Mouse (Mus musculus): ENCODE results near the gene Stab2.

The Stab2 gene

DNA sequence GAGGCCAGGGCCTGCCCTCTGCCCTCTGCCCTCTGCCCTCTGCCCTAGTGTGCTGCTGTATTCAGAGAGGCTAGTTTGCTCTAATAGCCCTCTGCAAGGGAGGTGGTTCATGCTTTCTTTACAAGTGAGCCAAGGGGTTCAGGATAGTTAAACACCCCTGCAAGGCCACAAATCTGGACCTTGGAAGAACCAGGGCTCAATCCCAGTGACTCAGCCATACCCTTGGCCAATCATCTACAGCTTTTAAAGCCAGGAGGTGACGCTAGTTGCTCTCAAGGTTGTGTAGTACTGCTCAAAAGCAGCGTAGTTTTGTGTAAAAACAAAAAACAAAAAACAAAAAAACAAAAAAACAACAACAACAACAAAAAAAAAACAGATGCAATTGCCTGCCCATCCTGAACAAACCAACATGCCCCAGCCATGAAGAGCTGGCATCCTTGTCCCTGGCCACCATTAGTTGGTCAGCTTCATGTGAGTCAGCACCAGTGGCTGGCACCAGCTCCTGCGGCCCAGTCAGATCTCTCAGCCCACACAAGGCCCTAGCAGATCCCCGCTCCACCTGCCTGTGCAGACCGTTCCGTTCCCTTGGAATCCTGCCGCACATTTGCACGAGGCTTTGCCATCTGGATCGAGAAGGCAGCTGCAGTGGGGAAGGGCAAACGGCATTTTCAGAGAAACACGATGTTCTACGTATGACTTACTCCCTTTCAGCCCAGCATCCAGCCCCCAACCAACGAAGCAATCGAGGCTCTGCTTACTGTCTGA is 117.5 kb downstream of the Stab2 start:
- DNase-seq (ENCODE audit: low read depth, low spot score) = no peak

DNA sequence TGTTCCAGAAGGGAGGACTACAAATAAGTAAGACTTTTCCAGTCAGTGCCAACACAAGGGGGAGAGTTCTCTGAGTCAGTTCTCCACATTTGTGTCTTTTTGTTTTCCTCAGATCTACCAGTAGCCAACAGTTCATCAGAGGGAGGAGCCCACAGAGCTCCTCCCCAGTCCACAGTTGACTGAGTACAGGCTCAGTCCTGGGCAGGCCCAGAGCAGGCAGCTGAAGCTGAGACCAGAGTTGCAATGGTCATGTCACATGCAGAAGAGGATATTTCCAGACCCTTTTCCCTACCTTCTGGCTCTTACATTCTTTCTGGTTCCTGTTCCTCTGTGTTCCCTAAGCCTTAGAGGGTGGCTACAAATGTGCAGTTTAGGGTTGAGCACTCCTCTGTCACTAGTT is 118.4 kb downstream of the Stab2 start:
- peak; percentile 20 for DNase-seq (ENCODE audit: low read depth, low spot score)

DNA sequence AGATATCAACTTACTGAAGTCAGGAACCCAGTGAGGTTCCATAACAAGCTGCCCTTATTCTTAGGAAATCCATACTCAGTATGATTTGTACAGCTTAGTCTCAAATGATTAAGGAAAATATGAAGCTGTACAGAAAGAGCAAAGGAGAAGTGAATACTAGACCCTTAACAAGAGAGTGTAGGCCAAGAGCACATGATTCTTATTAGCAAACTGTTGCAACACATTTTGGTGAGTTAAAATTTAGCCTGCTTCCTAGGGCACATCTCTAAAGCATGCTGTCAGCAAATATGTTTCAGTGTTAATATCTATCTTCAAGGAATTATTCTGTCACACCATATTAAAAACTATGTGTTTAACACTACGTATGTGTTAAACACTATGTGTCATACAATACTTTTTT is 121.4 kb downstream of the Stab2 start:
- peak; percentile 7 for DNase-seq (ENCODE audit: low read depth, low spot score)

DNA sequence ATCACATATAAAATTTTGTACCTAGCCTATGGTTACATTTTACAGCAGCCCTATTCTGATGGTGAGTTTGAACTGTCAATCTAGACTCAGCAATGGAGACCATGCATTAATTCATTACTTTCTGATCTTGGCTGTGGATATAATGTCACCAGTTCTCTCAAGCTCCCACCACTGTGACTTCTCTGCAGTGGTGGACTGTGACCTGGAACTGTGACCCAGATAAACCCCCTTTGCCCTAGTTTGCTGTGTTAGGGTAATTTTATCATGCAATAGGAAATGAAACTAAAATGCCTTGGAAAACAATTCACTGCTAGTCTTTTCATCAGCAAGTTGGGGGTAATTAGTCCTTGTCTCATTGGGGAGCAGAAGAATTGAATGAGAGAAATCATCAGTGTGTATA is 126.4 kb downstream of the Stab2 start:
- DNase-seq (ENCODE audit: low read depth, low spot score) = no peak

DNA sequence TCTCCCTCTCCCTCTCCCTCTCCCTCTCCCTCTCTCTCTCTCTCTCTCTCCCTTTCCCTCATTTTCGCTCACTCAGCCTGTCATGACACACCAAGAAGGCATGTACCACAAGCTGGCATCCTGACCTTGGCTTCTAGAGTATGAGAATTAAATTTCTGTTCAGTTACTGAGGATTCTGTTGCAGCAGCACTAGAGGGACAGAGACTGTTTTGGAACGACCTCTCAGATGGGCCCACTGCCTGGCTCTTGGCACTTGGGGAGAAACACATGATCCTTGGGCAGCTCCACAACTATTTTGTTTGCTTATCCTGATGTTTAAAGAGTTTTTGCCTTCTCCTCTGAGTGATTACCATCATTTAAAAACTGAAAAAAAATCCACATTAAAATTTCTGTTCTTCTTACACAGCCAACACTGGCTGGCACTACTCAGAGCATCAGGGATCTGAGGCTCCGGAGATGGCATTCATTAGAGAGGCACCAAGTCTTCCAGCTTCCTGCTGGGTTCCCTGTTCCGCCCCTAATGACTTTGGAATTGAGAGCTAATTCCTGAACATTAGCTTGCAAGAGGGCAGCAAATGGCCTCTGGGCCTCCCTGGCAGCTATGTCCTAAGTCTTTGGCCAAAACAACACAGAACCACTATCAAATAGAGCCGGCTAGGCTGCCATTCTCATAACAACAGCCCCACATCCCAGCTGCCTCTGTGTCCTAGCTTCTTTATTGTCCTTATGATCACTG is 127.6 kb downstream of the Stab2 start:
- peak; percentile 92 for DNase-seq (ENCODE audit: low read depth, low spot score)

DNA sequence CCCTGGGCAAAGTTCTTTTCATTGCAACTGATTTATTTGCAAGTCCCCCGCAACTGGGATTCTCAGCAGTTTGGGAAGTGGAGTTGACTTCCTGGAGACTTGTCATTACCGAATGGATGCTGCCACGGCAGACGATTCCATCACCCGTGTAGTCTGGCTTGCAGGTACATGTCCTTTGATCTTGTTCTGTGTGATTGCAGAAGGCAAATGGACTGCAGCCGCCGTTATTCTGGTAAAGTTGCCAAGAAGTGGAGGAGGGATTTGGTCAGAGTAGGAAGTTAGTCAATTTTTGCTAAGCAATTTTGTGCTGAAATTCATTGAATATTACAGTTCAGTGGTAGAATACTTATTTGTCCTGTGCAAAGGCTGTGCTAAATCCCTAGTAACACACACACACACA is 129.1 kb downstream of the Stab2 start:
- no peak for DNase-seq (ENCODE audit: low read depth, low spot score)

DNA sequence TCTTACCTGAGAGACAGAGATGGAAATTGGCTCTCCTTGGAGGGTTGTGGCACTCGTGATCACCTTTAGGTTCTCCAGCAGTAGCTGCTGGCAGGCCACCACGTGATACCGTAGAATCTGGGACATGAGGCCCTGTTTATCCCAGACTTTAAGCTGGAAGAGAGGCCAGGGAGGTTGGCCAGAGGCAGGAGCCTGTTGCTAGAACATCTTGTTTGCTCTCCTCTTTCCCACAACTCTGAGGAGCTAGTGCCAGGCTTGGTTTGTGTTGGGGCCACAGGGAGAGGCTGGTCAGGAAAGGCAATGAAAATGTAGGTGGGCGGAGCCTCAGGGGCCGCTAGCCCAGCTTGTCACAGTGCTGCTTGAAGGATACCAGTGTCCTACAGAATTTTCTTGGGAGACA is 135.2 kb downstream of the Stab2 start:
- DNase-seq (ENCODE audit: low read depth, low spot score) = no peak

DNA sequence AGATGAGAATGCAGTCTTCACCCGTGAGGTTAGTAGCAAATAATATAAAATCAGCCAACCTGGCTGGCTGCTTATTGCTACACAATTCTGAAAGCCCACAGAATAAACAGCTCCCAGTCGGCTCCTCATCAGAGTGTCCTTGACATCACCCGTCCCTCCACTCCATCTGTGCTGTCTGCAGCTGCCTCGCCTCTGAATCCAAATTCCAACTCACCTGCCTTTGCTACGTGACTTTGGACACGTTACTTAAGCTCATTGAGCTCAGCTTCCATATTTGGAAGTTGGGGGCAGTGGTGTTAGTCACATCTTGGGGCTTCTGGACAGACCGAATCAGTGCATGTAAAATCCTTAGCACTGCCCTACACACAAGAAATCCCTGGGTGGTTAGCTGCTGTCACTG is 135.7 kb downstream of the Stab2 start:
- no peak for DNase-seq (ENCODE audit: low read depth, low spot score)

DNA sequence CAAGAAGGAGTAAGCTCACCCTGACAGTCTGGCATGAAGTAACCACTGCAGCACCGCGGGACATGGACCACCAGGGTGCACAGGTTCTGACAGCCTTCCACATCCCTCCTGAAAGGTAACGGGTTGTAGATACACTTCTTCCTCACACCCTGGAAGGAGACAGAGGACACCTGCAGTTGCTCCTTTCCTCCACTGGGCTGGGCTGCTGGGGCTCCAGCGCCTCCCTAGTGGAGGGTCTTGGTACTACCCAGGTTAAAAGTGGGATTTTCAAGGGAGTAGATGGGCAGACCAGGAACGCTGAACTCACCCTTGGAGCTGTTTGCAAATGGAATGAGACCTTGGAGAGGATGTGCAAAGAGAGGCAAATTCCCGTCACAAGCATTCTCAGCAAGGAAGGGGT is 144.4 kb downstream of the Stab2 start:
- no peak for DNase-seq (ENCODE audit: low read depth, low spot score)

DNA sequence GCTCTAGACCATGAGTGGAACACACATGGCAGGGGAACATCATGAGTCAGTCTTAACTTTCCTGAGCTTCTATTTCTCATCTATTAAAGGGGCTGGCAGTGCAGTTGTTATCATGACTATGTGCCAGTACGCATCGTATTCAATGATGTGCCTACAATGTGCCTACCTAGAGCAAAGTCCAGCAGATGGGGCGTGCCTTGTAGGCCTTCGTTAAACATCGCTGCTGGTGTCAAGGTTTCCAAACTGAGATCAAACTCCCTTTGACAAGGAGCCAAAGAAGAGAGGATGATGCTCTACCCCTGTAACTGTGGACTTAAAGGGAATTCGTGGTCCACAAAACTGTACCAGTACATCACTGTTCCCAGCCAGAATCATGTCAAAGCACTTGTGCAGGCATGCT is 145.3 kb downstream of the Stab2 start:
- no peak for DNase-seq (ENCODE audit: low read depth, low spot score)

DNA sequence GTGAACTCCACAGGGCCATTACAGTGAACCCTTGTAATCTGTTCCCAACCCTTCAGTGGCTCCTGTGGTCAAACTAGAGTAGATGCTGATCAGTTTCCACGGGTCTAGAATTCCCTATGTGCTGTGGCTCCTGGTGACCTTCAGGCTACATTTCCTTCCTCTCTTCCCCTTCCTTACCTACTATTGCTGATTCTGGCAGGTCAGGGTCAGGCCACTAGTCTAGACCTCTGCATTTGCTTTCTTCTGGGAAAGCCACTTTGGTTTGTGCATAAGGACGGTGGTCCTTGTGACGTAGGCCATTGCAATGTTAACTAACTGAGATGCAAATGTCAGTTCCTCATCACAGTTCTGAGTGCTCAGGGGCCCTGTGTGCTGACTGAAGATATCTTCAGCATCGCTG is 147.4 kb downstream of the Stab2 start:
- no peak for DNase-seq (ENCODE audit: low read depth, low spot score)

DNA sequence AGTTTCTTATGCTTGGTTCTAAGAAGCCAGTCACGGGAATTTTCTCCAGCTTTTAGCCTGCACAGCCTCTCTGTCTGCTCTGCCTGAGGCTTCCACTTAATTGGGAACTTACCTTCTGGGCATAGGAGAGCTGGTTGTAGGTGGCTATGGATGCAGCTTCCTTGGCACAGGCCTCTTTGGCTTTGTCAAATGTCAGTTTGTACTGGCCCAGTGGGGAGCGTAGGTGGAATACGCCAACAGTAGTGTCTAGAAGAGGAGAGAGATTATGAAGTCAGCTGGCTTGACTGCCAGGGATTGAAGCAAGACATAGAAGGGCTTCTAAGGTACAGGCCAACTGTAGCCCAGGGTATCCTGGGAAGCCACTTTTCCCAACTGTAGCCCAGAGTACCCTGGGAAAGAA is 154.4 kb downstream of the Stab2 start:
- DNase-seq (ENCODE audit: low read depth, low spot score) = no peak

DNA sequence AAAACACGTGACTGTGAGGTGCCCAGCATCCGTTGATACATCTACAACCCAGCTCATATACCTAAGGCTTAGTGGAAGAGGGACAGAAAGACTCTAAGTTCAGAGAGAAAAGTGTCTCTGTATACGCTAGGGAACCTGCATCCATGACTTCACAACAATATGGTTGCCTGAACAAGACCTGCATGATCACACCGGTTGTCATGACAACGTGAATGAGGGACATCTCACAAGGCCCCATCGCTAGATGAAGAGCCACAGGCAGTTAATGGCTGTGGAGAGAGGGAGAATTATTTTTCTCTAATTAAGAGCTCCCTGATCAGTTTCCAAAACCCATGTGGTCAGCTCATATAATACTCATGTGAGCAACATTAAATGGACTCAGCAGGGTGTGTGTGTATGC is 155.7 kb downstream of the Stab2 start:
- DNase-seq (ENCODE audit: low read depth, low spot score) = no peak

DNA sequence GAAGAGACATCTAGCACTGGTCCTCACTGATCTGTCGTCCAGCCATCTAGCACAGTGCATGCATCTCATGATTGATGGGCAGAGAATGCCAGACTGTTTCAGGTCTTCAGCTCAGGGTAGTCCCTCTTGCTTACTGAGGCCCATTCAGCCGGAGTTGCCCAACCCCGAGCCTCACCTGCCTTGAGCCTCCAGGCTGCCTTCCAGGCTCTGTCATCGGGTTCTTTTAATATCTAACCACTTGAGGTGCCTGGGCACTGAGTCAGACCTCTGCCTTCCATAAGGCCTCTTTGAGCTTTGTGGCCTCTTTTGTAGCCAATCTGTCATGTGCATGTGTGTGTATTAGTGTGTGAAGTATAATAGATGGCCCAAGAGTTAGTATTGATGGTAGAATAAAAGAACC is 158.3 kb downstream of the Stab2 start:
- DNase-seq (ENCODE audit: low read depth, low spot score) = peak; percentile 12

DNA sequence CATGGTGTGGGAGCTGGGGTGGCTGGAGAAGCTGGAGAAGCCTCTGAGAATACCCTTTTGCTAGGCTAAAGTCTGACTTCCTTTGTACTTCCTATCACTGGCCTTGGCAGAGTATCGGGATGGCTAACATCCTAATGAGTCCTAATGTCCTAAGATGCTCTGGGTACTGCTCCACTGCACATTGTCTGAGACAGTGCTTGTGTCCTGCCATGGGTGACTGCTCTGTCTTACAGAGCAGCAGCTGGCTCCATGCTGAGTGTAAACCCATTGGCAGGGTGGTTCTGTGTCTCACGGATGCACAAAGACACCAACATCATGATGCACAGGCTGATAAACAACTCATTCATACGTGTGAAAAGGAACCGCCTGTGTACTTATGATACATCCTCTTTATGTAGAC is 158.7 kb downstream of the Stab2 start:
- DNase-seq (ENCODE audit: low read depth, low spot score) = no peak

DNA sequence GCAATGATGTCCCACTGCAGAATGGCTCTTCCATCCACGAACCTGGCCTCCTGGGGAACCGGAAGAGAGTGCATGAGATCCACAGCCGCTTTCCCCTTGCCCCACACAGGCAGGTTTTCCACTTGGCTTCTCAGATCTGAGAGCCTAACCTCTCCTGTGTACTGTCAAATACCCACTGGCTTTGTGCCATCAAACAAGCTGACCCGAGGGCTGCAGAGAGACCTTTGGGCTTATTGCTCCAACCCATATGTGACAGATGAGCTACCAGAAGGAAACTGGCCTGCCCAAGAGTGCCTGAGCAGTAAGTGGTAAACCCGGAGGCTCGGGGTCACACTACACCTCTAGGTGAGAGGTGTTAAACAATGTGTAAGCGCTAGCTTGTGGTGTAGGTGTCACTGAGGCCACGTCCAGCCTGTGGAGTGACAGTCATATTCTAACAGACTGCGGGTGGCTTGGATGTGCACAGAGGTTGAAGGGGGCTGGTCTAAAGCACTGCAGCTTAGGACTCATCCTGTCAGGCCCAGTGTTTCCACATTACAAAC is 160.8 kb downstream of the Stab2 start:
- no peak for DNase-seq (ENCODE audit: low read depth, low spot score)

DNA sequence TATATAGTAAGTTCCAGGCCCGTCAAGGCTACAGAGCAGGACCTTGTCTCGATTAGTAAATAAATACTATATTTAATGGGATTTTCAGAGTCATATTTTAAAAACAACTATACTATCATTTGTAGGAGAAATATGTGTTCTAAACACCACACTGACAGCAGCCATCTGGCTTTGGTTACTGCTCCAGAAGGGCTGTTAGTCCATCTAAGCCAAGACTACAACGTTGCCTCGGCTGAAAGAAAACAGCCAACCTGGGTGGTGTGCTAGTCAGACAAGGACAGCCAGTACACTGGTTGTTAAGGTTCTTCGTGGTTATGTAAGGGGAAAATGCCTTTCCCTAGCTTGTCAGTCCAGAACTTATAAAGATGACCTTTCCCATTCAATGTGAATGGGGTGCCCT is 165.2 kb downstream of the Stab2 start:
- no peak for DNase-seq (ENCODE audit: low read depth, low spot score)

DNA sequence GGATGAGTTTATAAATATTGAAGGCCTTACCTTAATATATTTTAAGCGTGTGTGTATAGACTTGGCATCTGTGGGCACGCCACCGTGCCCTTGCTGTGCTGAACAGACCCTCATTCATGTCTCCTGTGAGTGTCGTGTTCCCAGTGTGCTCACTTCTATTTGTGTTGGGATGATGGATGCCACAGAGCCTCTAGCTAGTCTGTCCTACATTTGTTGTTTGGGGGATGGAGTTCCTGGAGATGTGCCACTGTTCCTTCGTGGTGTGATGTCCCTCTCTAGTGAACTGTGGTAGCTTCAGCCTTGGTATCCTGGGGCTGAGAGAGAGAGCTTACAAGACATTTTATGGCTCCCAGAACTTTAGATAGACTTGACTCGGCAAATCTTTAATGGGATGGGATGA is 169.0 kb downstream of the Stab2 start:
- no peak for DNase-seq (ENCODE audit: low read depth, low spot score)

DNA sequence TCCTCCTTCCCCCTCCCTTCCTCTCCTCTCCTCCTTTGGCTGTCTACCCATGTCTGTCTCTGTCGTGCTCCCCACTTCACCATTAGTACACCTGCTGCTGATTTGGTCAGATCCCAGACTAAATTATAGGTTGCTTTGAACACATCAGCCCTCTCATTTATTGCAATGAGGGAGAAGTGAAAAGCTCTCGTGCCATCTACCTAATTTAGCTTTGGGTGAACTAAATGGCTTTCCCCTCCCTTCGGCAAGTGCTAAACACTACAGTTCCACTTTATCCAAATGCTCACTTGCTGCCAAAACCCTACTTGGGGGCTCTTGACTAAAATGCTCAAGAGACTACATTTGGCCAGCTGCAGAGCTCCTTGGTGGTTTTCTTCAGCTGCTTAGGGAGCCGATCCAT is 171.0 kb downstream of the Stab2 start:
- DNase-seq (ENCODE audit: low read depth, low spot score) = no peak

DNA sequence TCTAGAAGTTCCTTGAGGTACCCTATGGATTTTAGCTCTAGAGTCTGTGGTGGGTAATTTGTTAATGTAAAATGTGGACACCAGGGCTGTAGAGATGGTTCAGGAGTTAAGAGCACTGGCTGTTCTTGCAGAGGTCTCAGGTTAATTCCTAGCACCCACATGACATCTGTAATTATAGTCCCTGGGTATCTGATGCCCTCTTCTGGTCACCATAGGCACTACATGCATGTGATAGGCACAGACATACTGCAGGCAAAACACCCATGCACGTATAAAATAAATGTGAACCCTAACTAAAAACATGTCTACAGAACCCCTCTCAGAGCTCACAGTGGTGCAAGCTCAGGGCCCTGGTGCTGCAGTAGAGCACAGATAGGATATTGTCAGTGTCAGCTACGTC is 178.3 kb downstream of the Stab2 start:
- peak; percentile 20 for DNase-seq (ENCODE audit: low read depth, low spot score)

DNA sequence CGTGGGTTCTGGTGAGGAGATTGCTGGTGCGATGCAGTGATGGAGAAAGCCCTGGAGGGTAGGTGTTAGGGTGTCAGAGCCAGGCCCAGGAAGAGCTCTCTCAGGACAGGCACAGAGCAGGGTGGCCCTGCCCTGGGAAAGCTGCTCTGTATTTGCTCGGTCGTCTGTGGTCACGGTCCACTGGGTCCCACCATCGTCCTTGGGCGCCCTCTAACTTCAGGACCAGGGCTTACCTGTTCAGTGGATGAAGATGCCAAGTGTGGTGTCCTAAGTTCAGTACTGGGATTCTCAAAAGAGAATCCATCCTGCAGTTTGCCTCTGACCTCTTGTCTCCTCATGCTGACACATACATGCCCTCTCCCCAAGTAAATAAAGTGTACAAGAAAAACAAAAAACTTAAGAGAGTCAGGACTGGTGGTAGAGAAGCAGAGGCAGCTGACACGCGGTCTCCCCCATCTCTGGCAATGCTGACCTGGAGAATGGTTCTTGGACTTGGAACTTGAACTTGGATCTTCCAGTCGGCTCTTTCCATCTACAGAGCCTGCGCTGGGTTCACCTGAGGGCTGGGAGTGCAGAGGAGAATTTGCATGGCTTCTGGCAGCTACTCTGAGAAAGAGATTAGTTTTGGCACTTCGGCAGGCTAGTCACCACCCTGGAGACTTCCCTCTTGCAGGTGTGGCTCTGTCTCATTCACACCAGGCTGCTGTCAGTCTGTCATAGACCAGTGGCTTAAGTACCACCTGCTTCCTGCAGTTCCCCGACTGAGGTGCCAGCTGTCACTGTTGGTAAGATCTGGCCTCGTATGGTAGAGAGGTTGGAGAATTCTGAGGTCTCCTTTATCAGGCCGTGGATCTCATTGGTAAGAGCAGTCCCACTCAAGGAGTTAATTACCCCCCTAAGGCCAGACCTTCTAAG is 179.3 kb downstream of the Stab2 start:
- DNase-seq (ENCODE audit: low read depth, low spot score) = no peak

DNA sequence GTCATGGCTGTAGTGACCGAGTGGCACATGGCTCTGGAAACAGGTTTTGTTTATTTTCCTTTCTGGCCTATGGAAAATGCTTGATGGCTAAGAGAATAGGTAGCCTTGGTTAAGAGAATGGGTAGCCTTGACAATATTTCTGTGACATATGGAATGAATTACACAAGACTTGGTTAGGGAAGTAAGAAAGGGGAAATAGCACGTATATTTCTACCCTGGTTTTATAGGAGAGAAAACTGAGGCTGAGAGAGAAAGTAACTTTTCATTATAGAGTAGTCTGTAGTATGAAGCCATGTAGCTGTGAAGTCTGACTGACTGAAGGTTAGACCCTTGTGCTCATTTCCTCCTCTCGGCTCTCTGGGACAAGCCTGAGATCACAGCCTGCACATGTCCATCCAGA is 180.9 kb downstream of the Stab2 start:
- no peak for DNase-seq (ENCODE audit: low read depth, low spot score)

All from 3T3-L1 (cell line).